Mouse (Mus musculus) neural tube, embryonic 14.5 days (tissue): ENCODE measurements around the gene Ltbp1. TPM values are rescaled to one million over a fixed set of nuclear protein-coding genes. Genes with fewer than 3 reads are reported as not detected.
A peak's percentile ranks its signal among the peaks of the same experiment; 100 is the strongest.

Experiments used
- ATAC-seq: fragments of 200-750 bp; cut with Nextera tagmentation; 2 replicates; pipeline ENCODE4 v1.8.0; 2017; ENCODE audit warnings: low read depth, mild to moderate bottlenecking, moderate TSS enrichment, moderate library complexity
- H3K27ac ChIP-seq: fragments of 300-500 bp; sonication (generic); 2 replicates; pipeline ENCODE4 v1.5.1; 2014; ENCODE audit warnings: low read depth, mild to moderate bottlenecking, control low read depth, low read length, moderate library complexity, mixed read lengths
- H3K27me3 ChIP-seq: fragments of 300-500 bp; sonication (generic); 2 replicates; pipeline ENCODE4 v1.6.1; 2014; ENCODE audit warnings: low read length; ENCODE audit not compliant: control insufficient read depth, insufficient read depth
- H3K36me3 ChIP-seq: fragments of 300-500 bp; sonication (generic); 2 replicates; pipeline ENCODE4 v1.6.1; 2014; ENCODE audit warnings: low read length, mixed read lengths; ENCODE audit not compliant: control insufficient read depth, insufficient read depth
- H3K4me1 ChIP-seq: fragments of 300-500 bp; sonication (generic); 2 replicates; pipeline ENCODE4 v1.6.1; 2014; ENCODE audit warnings: low read length; ENCODE audit not compliant: control insufficient read depth, insufficient read depth
- H3K4me2 ChIP-seq: fragments of 300-500 bp; sonication (generic); 2 replicates; pipeline ENCODE4 v1.6.1; 2014; ENCODE audit warnings: mild to moderate bottlenecking, low read depth, low read length, control low read depth
- H3K4me3 ChIP-seq: fragments of 300-500 bp; sonication (generic); 2 replicates; pipeline ENCODE4 v1.5.1; 2014; ENCODE audit warnings: low read depth, low read length, control low read depth, mixed read lengths
- H3K9ac ChIP-seq: fragments of 300-500 bp; sonication (generic); replicated peaks from 2 replicates; pipeline ENCODE4 v1.6.1; 2014; ENCODE audit warnings: low read depth, mild to moderate bottlenecking, control low read depth, low read length, mixed read lengths
- H3K9me3 ChIP-seq: fragments of 300-500 bp; sonication (generic); 2 replicates; pipeline ENCODE4 v1.6.1; 2016; ENCODE audit warnings: low read length; ENCODE audit not compliant: control insufficient read depth
- WGBS: fragments of 180-500 bp; shearing (Covaris S2); extraction: QIAGEN DNeasy Blood & Tissue Kit; methylation state at CpG from one replicate; pipeline ENCODE4 v1.1.7; 2014; 5-methylcytosine and 5-hydroxymethylcytosine counted together
- polyA plus RNA-seq: library from polyadenylated mRNA; unstranded; fragments of >200 nt; fragmentation: Nextera tagmentation; extraction: Ambion mirVana; gene quantifications from 2 replicates; pipeline ENCODE4 v1.2.1, GENCODE M21; 2014

Gene Ltbp1
- polyA plus RNA-seq, 1 experiment from 2014 or later = 2.5 TPM

DNA sequence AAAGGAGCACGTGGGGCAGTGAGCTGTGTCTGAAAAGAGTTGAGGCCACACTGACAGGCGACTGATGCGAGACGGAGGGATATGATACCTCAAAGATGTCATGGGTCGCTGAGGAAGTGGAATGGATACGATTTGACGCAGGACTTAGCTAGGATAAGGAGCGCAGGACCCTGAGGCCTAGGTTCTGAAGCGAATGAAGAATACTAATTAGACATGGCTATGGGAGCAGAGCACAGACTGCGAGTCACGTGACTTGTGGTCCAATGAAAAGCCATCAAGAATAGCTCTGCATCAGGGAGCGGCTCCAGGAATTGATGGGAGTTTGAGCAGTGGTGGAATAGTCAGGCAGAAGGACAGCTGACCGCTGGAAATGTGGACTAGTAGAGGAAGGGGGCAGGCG, 433.7 kb downstream of the Ltbp1 start:
- Histone ChIP-seq H3K9ac (no peak overlapping the region), H3K27ac (no peak overlapping the region), H3K4me1 (peaks cover 5% of the 10 kb centered on the region; the same call in 1 of the 2 replicates), H3K9me3 (no peaks in the 10 kb centered on the region), H3K4me2 (no peak overlapping the region), H3K4me3 (no peak overlapping the region), H3K36me3 (no peaks in the 10 kb centered on the region), H3K27me3 (no peaks in the 10 kb centered on the region)
- WGBS = 74% methylated on average over 14 of the region's 14 CpGs
- ATAC-seq = no peak

DNA sequence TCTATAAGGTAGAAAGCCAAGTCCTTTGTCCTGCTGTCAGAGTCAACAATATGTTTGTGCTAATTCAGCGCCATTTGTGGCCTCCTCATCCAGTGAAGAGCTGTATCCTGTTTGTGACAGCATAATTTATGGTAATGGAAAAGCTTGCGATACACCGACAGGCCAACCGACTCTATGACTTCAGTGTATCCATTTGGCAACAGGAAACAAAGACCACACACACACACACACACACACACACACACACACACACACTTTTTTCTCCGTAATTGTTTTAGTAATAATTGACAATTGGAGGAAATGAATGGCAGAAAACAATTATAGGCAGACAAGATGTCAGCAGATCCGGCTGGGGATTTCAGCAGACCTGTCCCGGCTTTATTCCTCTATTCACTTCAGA, 435.3 kb downstream of the Ltbp1 start:
- H3K9ac ChIP-seq = no peak overlapping the region

DNA sequence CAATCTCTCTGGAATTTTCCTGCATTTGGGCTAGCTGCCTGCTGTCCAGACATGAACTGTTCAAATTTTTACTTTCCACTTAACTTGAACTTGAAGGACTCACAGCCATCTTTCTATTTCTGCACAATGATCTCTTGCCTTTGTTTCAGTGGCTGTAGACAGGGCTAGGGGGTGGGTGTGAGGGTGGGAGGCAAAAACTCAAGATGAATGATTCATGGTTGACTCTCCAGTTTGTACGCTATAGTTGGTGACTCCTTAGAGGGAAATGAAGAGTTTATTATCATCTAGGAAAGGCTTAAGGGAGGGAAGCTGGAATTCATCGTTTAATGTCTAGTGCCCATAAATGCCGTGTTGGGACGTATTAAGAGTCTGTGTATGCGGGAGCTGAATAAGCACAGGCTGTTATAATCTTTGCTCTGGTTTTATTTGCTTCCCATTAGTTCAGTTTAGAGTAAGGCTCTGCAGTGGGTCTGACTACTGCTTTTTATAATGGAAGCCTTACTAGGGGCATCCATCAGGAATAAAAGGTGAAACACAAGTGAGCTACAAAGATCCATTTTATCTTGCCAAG, 436.0 kb downstream of the Ltbp1 start:
- H3K4me2 ChIP-seq = no peak overlapping the region
- H3K9ac ChIP-seq = no peak overlapping the region
- H3K36me3 ChIP-seq = no peaks in the 10 kb centered on the region
- ATAC-seq = peak; percentile 78
- H3K27me3 ChIP-seq = no peaks in the 10 kb centered on the region
- no peak overlapping the region for H3K4me3 ChIP-seq
- 24% methylated on average over 5 of the region's 5 CpGs for WGBS
- H3K9me3 ChIP-seq = no peaks in the 10 kb centered on the region
- H3K27ac ChIP-seq = peak overlapping the region; percentile 60; the same call in 1 of the 2 replicates
- H3K4me1 ChIP-seq = peaks cover 5% of the 10 kb centered on the region; the same call in 1 of the 2 replicates

More for the DNA sequence above, 435.3 kb downstream of the Ltbp1 start:
- no peak overlapping the region for H3K4me3 ChIP-seq
- H3K4me2 ChIP-seq = no peak overlapping the region
- no peaks in the 10 kb centered on the region for H3K27me3 ChIP-seq
- H3K4me1 ChIP-seq = peaks cover 5% of the 10 kb centered on the region; the same call in 1 of the 2 replicates
- 25% methylated on average over 7 of the region's 7 CpGs for WGBS
- H3K27ac ChIP-seq = peak overlapping the region; percentile 60; the same call in 1 of the 2 replicates
- H3K36me3 ChIP-seq = no peaks in the 10 kb centered on the region
- no peaks in the 10 kb centered on the region for H3K9me3 ChIP-seq
- ATAC-seq = 0 out of 2 replicates have a peak, but pooled peaks have one; percentile 11
